ENCODE assay signal across 10 mouse cellular contexts in the genomic region with DNA sequence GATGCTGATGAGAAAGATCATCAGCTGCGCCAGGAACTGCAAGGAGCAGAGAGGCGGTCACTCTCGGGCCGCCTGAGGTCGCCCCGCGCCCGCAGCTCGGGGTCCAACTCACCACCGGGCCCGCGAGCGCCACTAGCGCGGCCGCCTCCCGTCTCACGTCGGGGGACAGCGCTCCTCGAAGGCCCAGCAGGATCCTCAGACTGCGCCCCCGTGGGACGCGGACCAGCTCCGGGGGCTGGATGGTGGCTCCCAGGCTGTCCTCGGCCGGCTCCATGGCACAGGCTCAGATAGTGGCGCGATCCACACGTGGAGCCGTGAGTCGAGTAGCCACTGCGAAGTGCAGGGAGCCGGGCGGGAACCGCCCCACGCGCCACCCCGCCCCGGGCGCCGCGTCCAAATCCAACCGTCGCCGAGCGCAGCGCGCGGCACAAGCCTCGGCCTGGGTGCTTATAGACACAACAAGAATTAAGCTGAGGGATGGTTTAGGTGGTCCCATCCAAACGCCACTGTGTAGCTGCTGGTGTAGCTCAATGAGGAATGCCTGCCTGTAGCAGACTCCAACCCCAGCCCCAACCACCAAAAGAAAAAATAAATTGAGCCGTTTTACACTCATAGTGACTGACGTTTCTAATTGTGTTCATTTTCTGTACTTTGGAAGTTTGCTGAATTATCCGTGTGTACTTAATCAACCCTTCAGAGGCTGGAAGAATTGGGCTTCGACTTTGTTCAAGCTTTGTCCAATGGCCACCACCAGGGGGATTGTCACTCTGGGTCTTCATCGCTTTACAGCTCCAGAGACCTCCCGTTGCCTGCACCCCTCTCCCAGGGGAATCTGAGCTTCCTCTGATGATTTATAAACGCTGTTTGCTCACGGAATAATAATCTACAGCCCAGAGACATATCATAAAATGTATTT. TPM values are rescaled to one million over a fixed set of nuclear protein-coding genes. Genes with fewer than 3 reads are reported as not detected.
DNase-seq lines count a peak whose midpoint lies in the region; ATAC-seq and TF ChIP-seq lines count a peak whose summit lies in the region.
"Had no signal": no experiment of that assay in that cellular context is flagged by ENCODE, and none has a peak within 500 bp of the region (broad histone marks: within the 10 kb centered on the region; RNA-seq: fewer than 3 reads in every experiment).

A gene (minus strand): TSS at position 356 of the 916 bp plus-strand sequence.

- H3K4me1 ChIP-seq in cerebellum, adult 2 months (ENCODE audit: control insufficient read depth, insufficient read depth, low read length): no peaks in the 10 kb centered on the region
- H3K4me1 ChIP-seq in MEL (ENCODE audit: control insufficient read depth in 1 of 2, insufficient read depth in 2 of 2, low read length in 2 of 2): no peaks in the 10 kb centered on the region; a peak in 2 of 4 replicates
- peaks cover 10% of the 10 kb centered on the region for H3K4me1 ChIP-seq in forebrain, embryonic 12.5 days
- H3K4me1 ChIP-seq in intestine, embryonic 15.5 days (replicated peaks): peaks cover 7% of the 10 kb centered on the region; the same call in 1 of the 2 replicates
- peaks cover 6% of the 10 kb centered on the region for H3K4me1 ChIP-seq in stomach, embryonic 16.5 days (ENCODE audit: control insufficient read depth, insufficient read depth, low read length)

- H3K4me3 ChIP-seq in cerebellum, adult 2 months (replicated peaks; ENCODE audit: insufficient read depth, low read depth, low read length): no peak within 1 kb of the TSS
- H3K4me3 ChIP-seq in MEL (ENCODE audit: control insufficient read depth in 1 of 2, insufficient read depth in 1 of 2, low read depth in 2 of 2, low read length in 2 of 2): no peak within 1 kb of the TSS
- peak within 1 kb of the TSS; percentile 38 for H3K4me3 ChIP-seq in forebrain, embryonic 12.5 days (replicated peaks)
- H3K4me3 ChIP-seq in intestine, embryonic 15.5 days (replicated peaks): peak within 1 kb of the TSS; percentile 40
- H3K4me3 ChIP-seq in stomach, embryonic 16.5 days (replicated peaks; ENCODE audit: low read length): peak within 1 kb of the TSS; percentile 38

- peaks cover 5% of the 10 kb centered on the region; the same call in 1 of the 2 replicates for H3K27me3 ChIP-seq in cerebellum, adult 2 months (ENCODE audit: control insufficient read depth, insufficient read depth, low read length)
- H3K27me3 ChIP-seq in MEL (ENCODE audit: control insufficient read depth in 1 of 2, insufficient read depth in 2 of 2, low read length in 2 of 2): peaks cover 0 to 16% of the 10 kb centered on the region in 2 experiments; a peak in 3 of 4 replicates
- peaks cover 54% of the 10 kb centered on the region for H3K27me3 ChIP-seq in forebrain, embryonic 12.5 days
- H3K27me3 ChIP-seq in intestine, embryonic 15.5 days (replicated peaks): peaks cover 13% of the 10 kb centered on the region
- peaks cover 30% of the 10 kb centered on the region for H3K27me3 ChIP-seq in stomach, embryonic 16.5 days (ENCODE audit: control insufficient read depth, insufficient read depth, low read length)

- DNase-seq in cerebellum, adult 2 months: no peak
- no peak for DNase-seq in cerebellum, adult 11-12 months
- DNase-seq in MEL (ENCODE audit: low read depth, low spot score): no peak
- peak; percentile 66 for DNase-seq in lung, postnatal 10 days
- DNase-seq in right cerebral cortex, adult 18-20 months: no peak

- no peaks in the 10 kb centered on the region for H3K9me3 ChIP-seq in MEL (replicated peaks; ENCODE audit: insufficient read depth, low read length)
- H3K9me3 ChIP-seq in forebrain, embryonic 12.5 days: no peaks in the 10 kb centered on the region
- no peaks in the 10 kb centered on the region for H3K9me3 ChIP-seq in intestine, embryonic 15.5 days
- no peaks in the 10 kb centered on the region for H3K9me3 ChIP-seq in stomach, embryonic 16.5 days (replicated peaks; ENCODE audit: control insufficient read depth, low read length)

- peak; percentile 28; the same call in 1 of the 2 replicates for TF ChIP-seq CTCF in cerebellum, adult 2 months (IDR thresholded peaks at IDR 0.05; ENCODE audit: borderline replicate concordance, insufficient read depth, low read depth, low read length)
- TF ChIP-seq CTCF in MEL (IDR thresholded peaks at IDR 0.05 in 2 of 3, conservative IDR thresholded peaks at IDR 0.05 in 1 of 3; ENCODE audit: control insufficient read depth in 1 of 3, insufficient read depth in 1 of 3, low read depth in 2 of 3, low read length in 3 of 3, poor library complexity in 1 of 3, severe bottlenecking in 1 of 3): peak; percentile 5 to 19 (median 13); a peak in 1 of 6 replicates

- TF ChIP-seq RAD21 in MEL (IDR thresholded peaks at IDR 0.05; ENCODE audit: low read depth, low read length): no peak

- H3K27ac ChIP-seq in cerebellum, adult 2 months (ENCODE audit: insufficient read depth, low read length): no peak within 1 kb of the TSS
- no peak within 1 kb of the TSS for H3K27ac ChIP-seq in MEL (ENCODE audit: control insufficient read depth, low read depth, low read length)
- H3K27ac ChIP-seq in forebrain, embryonic 12.5 days: no peak within 1 kb of the TSS
- no peak within 1 kb of the TSS for H3K27ac ChIP-seq in intestine, embryonic 15.5 days
- H3K27ac ChIP-seq in stomach, embryonic 16.5 days (ENCODE audit: low read length): no peak within 1 kb of the TSS

- no peak for TF ChIP-seq EP300 in MEL (IDR thresholded peaks at IDR 0.05; ENCODE audit: low read depth in 1 of 2, low read length in 2 of 2)

- no peak for TF ChIP-seq POLR2A in cerebellum, adult 2 months (IDR thresholded peaks at IDR 0.05; ENCODE audit: borderline replicate concordance, insufficient read depth, low read length)
- TF ChIP-seq POLR2A in MEL (IDR thresholded peaks at IDR 0.05; ENCODE audit: control insufficient read depth in 1 of 2, insufficient read depth in 1 of 2, low read depth in 1 of 2, low read length in 2 of 2, poor library complexity in 1 of 2): no peak

- H3K36me3 ChIP-seq in MEL (ENCODE audit: control insufficient read depth in 1 of 2, insufficient read depth in 2 of 2, low read length in 2 of 2): no peaks in the 10 kb centered on the region
- H3K36me3 ChIP-seq in forebrain, embryonic 12.5 days (replicated peaks): no peaks in the 10 kb centered on the region
- H3K36me3 ChIP-seq in intestine, embryonic 15.5 days: no peaks in the 10 kb centered on the region
- no peaks in the 10 kb centered on the region for H3K36me3 ChIP-seq in stomach, embryonic 16.5 days (ENCODE audit: control insufficient read depth, insufficient read depth, low read length)

- peak within 1 kb of the TSS; percentile 59 for H3K4me2 ChIP-seq in forebrain, embryonic 12.5 days
- H3K4me2 ChIP-seq in intestine, embryonic 15.5 days (replicated peaks): peak within 1 kb of the TSS; percentile 84
- peak within 1 kb of the TSS; percentile 59 for H3K4me2 ChIP-seq in stomach, embryonic 16.5 days (ENCODE audit: low read depth, low read length)

- 4% methylated on average over 61 of the region's 61 CpGs for WGBS in cerebellum, adult 2 months
- WGBS in forebrain, embryonic 12.5 days: 3% methylated on average over 61 of the region's 61 CpGs
- WGBS in intestine, embryonic 15.5 days: 3% methylated on average over 61 of the region's 61 CpGs
- 3% methylated on average over 61 of the region's 61 CpGs for WGBS in stomach, embryonic 16.5 days

- no peaks in the 10 kb centered on the region for H3K79me2 ChIP-seq in MEL (ENCODE audit: control insufficient read depth, insufficient read depth, low read length, poor library complexity)

- ATAC-seq in forebrain, embryonic 12.5 days (ENCODE audit: low FRiP score): no peak
- 0 out of 2 replicates have a peak, but pooled peaks have one; percentile 25 for ATAC-seq in intestine, embryonic 15.5 days
- ATAC-seq in stomach, embryonic 16.5 days (ENCODE audit: insufficient read depth, low FRiP score): no peak

- H3K9ac ChIP-seq in MEL (ENCODE audit: control insufficient read depth, low read depth, low read length, poor library complexity, severe bottlenecking): no peak within 1 kb of the TSS
- H3K9ac ChIP-seq in forebrain, embryonic 12.5 days: peak within 1 kb of the TSS; percentile 49
- H3K9ac ChIP-seq in intestine, embryonic 15.5 days: peak within 1 kb of the TSS; percentile 34
- H3K9ac ChIP-seq in stomach, embryonic 16.5 days (ENCODE audit: low read length): peak within 1 kb of the TSS; percentile 52

TF ChIP-seq in MEL, 35 proteins besides CTCF, POLR2A, EP300 and RAD21:
- TF ChIP-seq SMC3 (IDR thresholded peaks at IDR 0.05; ENCODE audit: low read depth, low read length) (0 out of 2 replicates have a peak, but pooled peaks have one; percentile 22), ETS1 (IDR thresholded peaks at IDR 0.05; ENCODE audit: low read depth, low read length) (no peak)

RNA-seq across cellular contexts. Expression of the gene that starts here (rescaled TPM):
- polyA plus RNA-seq in cerebellum, adult 2 months (2012; rRNA removed): 0.07 and 0.11 TPM in 2 replicates
- 0.10 and 0.15 TPM in 2 replicates for total RNA-seq in MEL (2012; rRNA removed)
- under 1 TPM in 1 of 2 experiments, not detected in 1; 0.25 TPM for polyA plus RNA-seq in MEL (2012; ENCODE audit: insufficient read depth in 1 of 2, insufficient read length in 2 of 2, low read depth in 1 of 2, low replicate concordance in 2 of 2, missing spikeins in 1 of 2)
- not detected in 2 replicates for polyA plus RNA-seq in forebrain, embryonic 12.5 days (2016; fragmentation: Nextera tagmentation; extraction: Ambion mirVana)
- polyA plus RNA-seq in intestine, embryonic 15.5 days (2015; fragmentation: Nextera tagmentation; extraction: Ambion mirVana): not detected in 2 replicates
- 0.09 TPM in 1 of 2 replicates, not detected in the other for polyA plus RNA-seq in stomach, embryonic 16.5 days (2015; fragmentation: Nextera tagmentation; extraction: Ambion mirVana)
- polyA plus RNA-seq: C2C12; large intestine, adult 2 months had no signal

Comparison
In these comparisons a context has a peak if more than half of its experiments do, and no peak if none do; other contexts are left out.
1. Peak in ATAC-seq, H3K4me3 ChIP-seq, H3K9ac ChIP-seq and H3K4me2 ChIP-seq in intestine, embryonic 15.5 days; RNA of the gene not detected or under 1 TPM.
2. H3K4me3 ChIP-seq: peak in forebrain, embryonic 12.5 days (single experiment) and stomach, embryonic 16.5 days (single experiment); none in cerebellum, adult 2 months (single experiment) and MEL (0 of 2).
3. Peak in every context shown above with its lines, with median percentiles within 50 percentile points of each other: H3K4me2 ChIP-seq.